Mouse (Mus musculus) splenic B cell, adult 2 months (primary cell): ENCODE measurements around the gene Utp11.
"Not testable (repeated sequence)": the region's sequence is repeated elsewhere in the genome, so short reads cannot be mapped to it uniquely, and the experiment has no call there.

Source experiments
- DNase-seq: peaks from one replicate; pipeline ENCODE4 v3.0.0-alpha.2; 2011; ENCODE audit warnings: low read depth, low spot score
- H3K27me3 ChIP-seq: 2 replicates; pipeline ENCODE4 v1.6.1; 2012; ENCODE audit warnings: mild to moderate bottlenecking, low read length, moderate library complexity, mixed read lengths; ENCODE audit not compliant: control insufficient read depth, poor library complexity, insufficient read depth, severe bottlenecking
- H3K36me3 ChIP-seq: 2 replicates; pipeline ENCODE4 v1.6.1; 2012; ENCODE audit warnings: mild to moderate bottlenecking, low read length, moderate library complexity, mixed read lengths; ENCODE audit not compliant: control insufficient read depth, poor library complexity, insufficient read depth, severe bottlenecking

The Utp11 gene

DNA sequence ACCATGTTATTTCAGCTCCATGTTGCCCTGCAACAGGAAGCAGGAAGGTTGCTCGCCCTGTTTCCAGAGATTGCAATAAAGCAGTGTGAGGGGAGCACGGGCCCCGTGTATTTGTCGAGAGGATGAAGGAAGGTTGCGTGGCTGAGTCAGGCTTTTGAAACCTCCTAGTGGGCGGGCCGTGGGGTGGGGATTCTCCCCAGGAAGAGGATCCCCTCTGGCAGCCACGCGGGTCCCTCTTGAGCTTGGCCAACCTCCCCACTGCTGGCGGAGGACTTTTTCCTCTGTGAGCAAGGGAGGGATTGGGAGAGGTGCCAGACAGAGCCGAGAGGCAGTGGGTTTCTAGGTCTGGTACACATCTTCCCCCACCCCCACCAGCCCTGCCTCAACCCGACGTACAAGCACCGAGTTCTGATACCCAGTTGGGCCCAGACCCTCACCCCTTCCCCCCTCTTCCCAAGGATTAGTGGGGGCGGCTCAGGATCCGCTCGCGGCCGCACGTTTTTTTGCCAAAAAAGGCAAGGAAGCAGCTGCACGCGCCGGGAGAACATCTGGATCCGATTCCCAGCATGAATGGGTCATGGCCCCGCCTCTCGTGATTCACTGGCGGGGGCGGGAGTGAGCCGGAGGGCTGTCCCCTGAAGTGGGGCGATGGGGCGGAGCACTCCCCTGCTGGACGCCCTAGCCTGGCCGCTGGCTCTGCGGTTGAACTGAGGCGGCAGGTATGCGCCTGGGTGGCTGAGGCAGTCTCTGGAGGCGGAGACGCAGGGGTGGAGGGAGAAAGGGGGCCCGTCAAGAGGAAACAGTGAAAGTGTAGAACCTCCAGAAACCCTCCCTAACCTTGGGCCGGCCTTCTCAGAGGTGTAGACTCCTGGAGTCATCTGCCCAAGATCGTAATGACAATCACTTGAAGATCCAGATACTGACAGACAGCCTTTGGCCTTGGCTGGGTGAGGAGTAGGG lies 15.4 kb upstream of the Utp11 start:
- DNase-seq, result peak; percentile 83

DNA sequence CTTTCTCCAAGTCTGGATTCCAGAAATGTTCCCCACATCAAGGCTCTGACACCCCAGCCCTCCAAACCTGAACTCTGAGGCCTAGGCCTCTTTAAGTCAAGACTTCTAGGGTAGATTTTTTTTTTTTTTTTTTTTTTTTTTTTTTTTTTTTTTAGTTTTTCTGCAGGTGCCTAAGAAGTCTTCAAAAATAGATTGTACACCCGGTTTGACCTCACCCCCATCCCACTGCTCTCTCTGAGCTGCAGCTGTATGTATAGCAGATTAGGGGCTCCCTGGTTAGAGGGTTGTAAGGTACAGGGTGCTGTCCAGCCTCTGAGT lies 14.8 kb upstream of the Utp11 start:
- not testable (repeated sequence) for H3K27me3 ChIP-seq, H3K36me3 ChIP-seq, DNase-seq

More for the DNA sequence above, 15.4 kb upstream of the Utp11 start:
- Histone ChIP-seq H3K36me3 (no peaks in the 10 kb centered on the region), H3K27me3 (no peaks in the 10 kb centered on the region)

GRCm38 (mm10) chr4:124707381-124708199 lies 14.2 kb upstream of the Utp11 start:
- not testable (repeated sequence) for H3K36me3 ChIP-seq, DNase-seq, H3K27me3 ChIP-seq

- Histone ChIP-seq H3K27me3 (no peaks in the 10 kb centered on the region), H3K36me3 (no peaks in the 10 kb centered on the region)
- no peak for DNase-seq
Measured at GRCm38 (mm10) chr4:124705661-124706269, 12.4 kb upstream of the Utp11 start.

GRCm38 (mm10) chr4:124704797-124705474 lies 11.5 kb upstream of the Utp11 start:
- H3K27me3 ChIP-seq, result no peaks in the 10 kb centered on the region
- DNase-seq, result no peak
- H3K36me3 ChIP-seq, result no peaks in the 10 kb centered on the region

DNA sequence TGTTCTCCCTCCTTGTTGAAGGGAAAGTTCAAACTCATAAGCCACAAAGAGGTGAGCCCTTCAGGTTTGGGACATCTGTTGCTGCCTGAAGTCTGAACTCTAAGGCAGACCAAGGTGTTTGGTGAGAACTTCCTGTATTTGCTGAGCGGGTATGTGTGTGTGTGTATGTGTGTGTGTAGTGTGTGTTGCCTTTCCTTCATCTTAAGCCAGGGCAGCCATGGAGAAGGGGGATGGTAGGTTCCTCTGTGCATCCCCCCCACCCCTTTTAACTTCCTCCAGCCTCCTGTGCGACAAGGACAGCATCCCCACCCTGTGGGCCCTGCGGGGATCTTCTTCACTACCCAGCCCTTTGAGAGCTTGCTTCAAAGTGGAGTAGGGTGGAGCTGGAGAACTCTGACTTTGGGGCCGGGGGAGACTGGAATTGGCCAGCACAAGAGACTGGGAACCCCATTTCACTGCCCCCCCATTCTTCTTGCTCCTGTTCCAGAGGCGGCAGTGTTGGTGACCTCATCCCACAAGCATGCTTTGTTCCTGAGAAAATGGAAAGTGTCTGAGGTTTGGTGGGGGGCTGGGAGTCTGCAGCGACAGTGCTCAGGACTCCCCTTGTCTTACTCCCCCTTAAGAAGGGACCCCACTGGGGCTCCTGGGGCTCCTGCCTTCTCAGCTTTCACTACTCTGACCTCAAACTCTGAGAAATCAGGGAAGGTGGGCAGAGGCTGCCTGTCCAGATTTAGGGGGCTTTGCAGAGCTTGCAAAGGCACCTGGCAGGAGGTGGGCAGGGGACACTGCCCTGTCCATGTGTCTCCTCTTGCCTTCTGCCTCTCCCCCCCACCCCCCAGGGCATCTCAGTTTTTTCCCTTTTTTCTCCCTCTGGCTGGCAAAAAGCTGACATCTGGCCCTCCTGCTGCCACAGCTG lies 10.7 kb upstream of the Utp11 start:
- DNase-seq, result peak; percentile 71

GRCm38 (mm10) chr4:124703406-124703805 lies 10.0 kb upstream of the Utp11 start:
- H3K36me3 ChIP-seq, result no peaks in the 10 kb centered on the region
- no peaks in the 10 kb centered on the region for H3K27me3 ChIP-seq
- DNase-seq, result no peak

More for the DNA sequence above, 10.7 kb upstream of the Utp11 start:
- H3K36me3 ChIP-seq, result no peaks in the 10 kb centered on the region
- no peaks in the 10 kb centered on the region for H3K27me3 ChIP-seq

- H3K36me3 ChIP-seq, result no peaks in the 10 kb centered on the region
- no peak for DNase-seq
- H3K27me3 ChIP-seq, result no peaks in the 10 kb centered on the region
Measured at GRCm38 (mm10) chr4:124701916-124702315, 8.5 kb upstream of the Utp11 start.

DNA sequence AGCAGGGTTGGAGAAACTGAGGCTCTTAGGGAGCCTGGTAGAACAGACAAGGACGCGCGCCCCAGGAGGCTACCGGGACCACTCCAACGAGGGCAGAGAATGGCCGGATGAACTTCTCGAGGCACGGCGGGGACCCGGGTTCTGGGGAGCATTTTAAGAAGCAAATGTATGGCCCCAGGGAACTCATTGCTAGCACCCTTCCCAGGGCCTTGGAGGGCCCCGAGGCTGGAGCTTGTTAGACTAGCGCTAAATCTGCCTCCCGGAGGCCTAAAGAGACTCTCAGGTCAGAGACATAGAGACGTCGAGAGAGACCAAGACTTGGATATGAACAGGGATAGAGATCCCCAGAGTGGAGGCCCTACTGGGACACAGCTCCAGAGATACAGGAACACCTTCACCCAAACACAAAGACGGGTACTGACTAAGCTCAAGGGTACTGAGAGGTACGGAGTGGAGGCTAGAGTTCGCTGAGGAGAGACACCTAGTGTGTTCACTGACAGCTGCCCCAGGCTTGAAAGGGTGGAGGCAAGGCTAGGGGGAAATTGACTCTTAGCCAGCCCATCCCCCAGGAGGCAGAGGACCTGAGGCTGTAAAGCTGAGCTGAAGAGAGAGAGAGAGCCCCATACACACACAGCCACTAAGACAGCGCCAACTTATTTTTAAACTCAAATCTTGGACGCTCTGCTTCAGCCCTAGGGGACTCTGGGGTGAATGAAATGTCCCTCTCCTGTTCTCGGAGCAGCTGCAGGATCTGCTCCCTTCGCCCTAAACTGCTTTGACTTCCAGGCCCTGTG lies 7.8 kb upstream of the Utp11 start:
- peak; percentile 45 for DNase-seq
- Histone ChIP-seq H3K27me3 (no peaks in the 10 kb centered on the region), H3K36me3 (no peaks in the 10 kb centered on the region)

DNA sequence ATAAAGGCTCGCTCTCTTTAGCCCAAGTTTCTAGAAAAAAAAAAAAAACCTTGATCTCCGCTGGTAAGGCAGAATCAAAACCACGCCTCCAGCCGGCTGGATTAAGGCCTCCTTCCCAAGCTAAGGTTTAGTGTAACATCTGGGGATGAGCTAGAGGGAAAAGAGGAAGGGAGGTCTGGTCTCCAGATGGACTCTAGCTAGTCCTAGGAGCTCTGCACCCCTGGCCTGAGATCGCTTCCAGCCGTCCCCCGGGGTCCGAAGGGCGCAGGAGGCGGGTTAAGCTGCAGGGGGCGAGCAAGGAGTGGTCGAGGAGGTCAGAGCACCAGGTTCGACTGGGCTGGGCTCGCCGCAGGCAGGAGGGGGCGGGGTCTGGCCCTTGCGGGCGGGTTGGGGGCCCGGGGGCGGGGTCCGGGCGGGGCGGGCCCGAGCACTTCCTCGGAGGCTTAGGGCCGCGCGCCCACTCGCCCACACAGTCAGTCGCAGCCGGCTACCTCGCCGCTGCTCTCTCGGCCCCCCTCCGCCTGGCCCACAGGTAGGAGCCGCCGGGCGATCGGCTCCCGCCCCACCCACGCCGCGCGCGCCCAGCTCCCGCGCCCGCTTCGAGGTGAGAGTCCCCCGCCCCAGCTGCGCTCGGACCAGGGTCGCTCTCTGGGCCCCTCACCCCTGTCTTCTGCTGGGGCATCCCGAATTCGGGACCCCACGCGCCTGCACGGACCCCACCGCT lies 7.0 kb upstream of the Utp11 start, which contains the start of gene Fhl3:
TSS of gene Fhl3 (plus strand) at position 454 of the 724 bp plus-strand sequence.
- Histone ChIP-seq H3K36me3 (no peaks in the 10 kb centered on the region), H3K27me3 (no peaks in the 10 kb centered on the region)
- DNase-seq, result peak; percentile 77

GRCm38 (mm10) chr4:124699791-124700190 lies 6.4 kb upstream of the Utp11 start:
- no peak for DNase-seq
- no peaks in the 10 kb centered on the region for H3K27me3 ChIP-seq
- no peaks in the 10 kb centered on the region for H3K36me3 ChIP-seq

DNA sequence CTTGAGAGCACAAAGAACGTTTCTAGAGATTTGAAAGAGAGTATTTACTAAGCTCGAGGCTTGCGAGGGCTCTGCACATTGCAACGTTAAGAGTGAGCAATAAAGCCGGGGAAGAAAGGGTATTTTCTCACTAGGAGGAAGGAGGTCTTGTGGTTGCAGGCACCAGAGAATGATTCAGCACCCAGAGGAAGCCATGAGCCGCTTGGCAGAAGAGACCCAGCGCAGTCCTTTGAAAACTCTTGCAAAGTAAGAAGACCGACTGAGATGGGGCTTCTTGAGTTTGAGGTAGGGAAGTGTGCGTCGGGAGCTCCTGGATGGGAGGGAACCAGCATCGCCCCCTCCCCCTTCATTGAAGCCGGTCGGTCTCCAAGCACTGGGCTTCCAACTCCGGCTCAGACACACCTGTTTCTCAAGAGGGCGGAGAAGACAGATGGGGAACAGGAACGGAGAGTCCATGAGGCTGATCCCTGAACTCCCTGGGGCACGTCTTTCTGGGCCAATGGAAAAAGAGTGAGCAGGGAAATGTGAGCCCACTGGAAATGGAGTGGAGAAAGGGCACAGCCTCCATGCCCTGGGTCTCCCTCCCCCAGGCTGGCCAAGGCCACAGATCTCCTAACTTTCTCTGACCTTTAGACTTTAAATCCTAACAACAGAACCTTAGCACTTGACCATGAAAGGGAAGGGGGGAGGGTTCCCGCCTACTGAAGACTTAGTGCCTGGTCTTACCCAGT lies 2.6 kb upstream of the Utp11 start:
- DNase-seq, result peak; percentile 34
- H3K36me3 ChIP-seq, result peaks cover 2% of the 10 kb centered on the region; the same call in 1 of the 2 replicates
- no peaks in the 10 kb centered on the region for H3K27me3 ChIP-seq
